In the genomic region with DNA sequence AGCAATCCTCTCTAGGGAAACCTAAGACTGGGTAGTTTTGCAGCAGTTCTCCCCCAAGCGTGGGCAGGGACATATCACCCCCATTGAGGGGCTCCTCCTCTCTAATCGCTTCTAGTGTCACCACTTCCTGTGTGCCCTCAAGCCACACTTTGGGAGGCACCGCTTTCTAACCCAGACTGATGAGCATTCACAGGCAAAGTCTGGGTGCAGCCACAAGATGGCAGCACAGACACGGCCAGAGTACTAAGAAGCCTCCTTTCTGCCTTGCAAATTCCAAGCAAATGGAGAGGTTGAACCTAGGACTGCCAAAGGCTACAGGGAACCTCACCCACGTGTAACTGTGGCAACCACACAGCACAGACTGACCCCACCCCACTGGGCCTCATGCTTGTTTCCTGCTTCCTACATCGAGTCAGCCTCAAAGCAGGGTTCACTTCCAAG, we compare ENCODE assay signal across 7 mouse cellular contexts. TPM values are rescaled to one million over a fixed set of nuclear protein-coding genes. Genes with fewer than 3 reads are reported as not detected.
DNase-seq lines count a peak whose midpoint lies in the region; ATAC-seq lines count a peak whose summit lies in the region.

No protein-coding gene starts in this region.

- no peaks in the 10 kb centered on the region for H3K27me3 ChIP-seq in intestine, embryonic 16.5 days (replicated peaks; ENCODE audit: control insufficient read depth, insufficient read depth, low read length)
- H3K27me3 ChIP-seq in limb, embryonic 10.5 days (ENCODE audit: low read depth, poor library complexity, severe bottlenecking), result peaks cover 41% of the 10 kb centered on the region
- H3K27me3 ChIP-seq in midbrain, embryonic 12.5 days, result peaks cover 44% of the 10 kb centered on the region

- peaks cover 28% of the 10 kb centered on the region for H3K4me1 ChIP-seq in intestine, embryonic 16.5 days (ENCODE audit: control insufficient read depth, insufficient read depth, low read length)
- H3K4me1 ChIP-seq in limb, embryonic 10.5 days, result peaks cover 45% of the 10 kb centered on the region
- peaks cover 12% of the 10 kb centered on the region for H3K4me1 ChIP-seq in midbrain, embryonic 12.5 days

- H3K4me2 ChIP-seq in intestine, embryonic 16.5 days (ENCODE audit: low read depth, low read length), result peak overlapping the region; percentile 76
- 0 out of 2 replicates have a peak overlapping the region, but pooled peaks have one; percentile 11 for H3K4me2 ChIP-seq in midbrain, embryonic 12.5 days (replicated peaks)

- peak; percentile 85 for DNase-seq in adrenal gland, adult 2 months
- peak; percentile 92 for DNase-seq in embryo, embryonic 10.5 days (ENCODE audit: low spot score)
- DNase-seq in gastrocnemius, postnatal 36 days, result peak; percentile 79 to 84
- DNase-seq in limb, embryonic 10.5 days (ENCODE audit: low spot score), result peak; percentile 88
- peak; percentile 71 for DNase-seq in spleen, adult 12 weeks (ENCODE audit: low spot score)

- 2% methylated on average over 6 of the region's 6 CpGs for WGBS in intestine, embryonic 16.5 days
- WGBS in limb, embryonic 10.5 days, result 4% methylated on average over 6 of the region's 6 CpGs
- 3% methylated on average over 6 of the region's 6 CpGs for WGBS in midbrain, embryonic 12.5 days

- peak overlapping the region; percentile 29 for H3K4me3 ChIP-seq in intestine, embryonic 16.5 days (ENCODE audit: low read length)
- no peak overlapping the region for H3K4me3 ChIP-seq in limb, embryonic 10.5 days
- H3K4me3 ChIP-seq in midbrain, embryonic 12.5 days, result no peak overlapping the region

- peak overlapping the region; percentile 68; the same call in 1 of the 2 replicates for H3K9ac ChIP-seq in intestine, embryonic 16.5 days (ENCODE audit: low read depth, low read length)
- no peak overlapping the region for H3K9ac ChIP-seq in midbrain, embryonic 12.5 days (replicated peaks)

- intact Hi-C loops in gastrocnemius, postnatal 36 days (cut with DNase I), result loop anchor here (1.0 to 5.0 kb wide), 2 partner anchors 35 to 79 kb away; a partner anchor contains a TSS

- no peaks in the 10 kb centered on the region for H3K9me3 ChIP-seq in intestine, embryonic 16.5 days (ENCODE audit: control insufficient read depth, low read length)
- H3K9me3 ChIP-seq in limb, embryonic 10.5 days (replicated peaks), result no peaks in the 10 kb centered on the region
- no peaks in the 10 kb centered on the region for H3K9me3 ChIP-seq in midbrain, embryonic 12.5 days

- H3K36me3 ChIP-seq in intestine, embryonic 16.5 days (ENCODE audit: control insufficient read depth, insufficient read depth, low read length), result no peaks in the 10 kb centered on the region
- peaks cover 6% of the 10 kb centered on the region for H3K36me3 ChIP-seq in limb, embryonic 10.5 days
- H3K36me3 ChIP-seq in midbrain, embryonic 12.5 days, result no peaks in the 10 kb centered on the region

- H3K27ac ChIP-seq in intestine, embryonic 16.5 days (ENCODE audit: low read length), result peak overlapping the region; percentile 84
- H3K27ac ChIP-seq in limb, embryonic 10.5 days, result no peak overlapping the region
- 0 out of 2 replicates have a peak overlapping the region, but pooled peaks have one; percentile 2 for H3K27ac ChIP-seq in midbrain, embryonic 12.5 days (replicated peaks)

- ATAC-seq in intestine, embryonic 16.5 days, result peak; percentile 75
- peak; percentile 80 for ATAC-seq in midbrain, embryonic 12.5 days (ENCODE audit: low FRiP score, low read depth)

RNA-seq across cellular contexts. Expression of a gene that starts 3.3 kb away (rescaled TPM):
- total RNA-seq in adrenal gland, adult 2 months (2021), result 10 to 100 TPM; 21.9 to 24.2 TPM
- polyA plus RNA-seq in adrenal gland, adult 2 months (2012; rRNA removed), result 51.3 and 60.0 TPM in 2 replicates
- 1 to 10 TPM in 1 of 2 experiments, under 1 TPM in 1; 0.54 to 1.2 TPM for total RNA-seq in gastrocnemius, postnatal 36 days (2021)
- 23.0 and 23.4 TPM in 2 replicates for polyA plus RNA-seq in intestine, embryonic 16.5 days (2015; fragmentation: Nextera tagmentation; extraction: Ambion mirVana)
- polyA plus RNA-seq in limb, embryonic 10.5 days (2016; fragmentation: Nextera tagmentation; extraction: Ambion mirVana), result 3.2 TPM in 2 replicates
- 1.4 and 1.6 TPM in 2 replicates for polyA plus RNA-seq in midbrain, embryonic 12.5 days (2016; fragmentation: Nextera tagmentation; extraction: Ambion mirVana)

RNA-seq across cellular contexts. Expression of a gene that starts 12.8 kb away (rescaled TPM):
- 1 to 10 TPM; 1.9 to 3.6 TPM for total RNA-seq in adrenal gland, adult 2 months (2021)
- polyA plus RNA-seq in adrenal gland, adult 2 months (2012; rRNA removed), result 12.0 and 19.0 TPM in 2 replicates
- 1 to 10 TPM; 5.9 to 6.7 TPM for total RNA-seq in gastrocnemius, postnatal 36 days (2021)
- polyA plus RNA-seq in intestine, embryonic 16.5 days (2015; fragmentation: Nextera tagmentation; extraction: Ambion mirVana), result 11.0 and 14.4 TPM in 2 replicates
- polyA plus RNA-seq in limb, embryonic 10.5 days (2016; fragmentation: Nextera tagmentation; extraction: Ambion mirVana), result 7.9 and 10.3 TPM in 2 replicates
- polyA plus RNA-seq in midbrain, embryonic 12.5 days (2016; fragmentation: Nextera tagmentation; extraction: Ambion mirVana), result 91.2 and 92.1 TPM in 2 replicates

RNA-seq across cellular contexts. Expression of a gene that starts 17.9 kb away (rescaled TPM):
- total RNA-seq in adrenal gland, adult 2 months (2021), result 10 to 100 TPM; 36.3 to 57.4 TPM
- polyA plus RNA-seq in adrenal gland, adult 2 months (2012; rRNA removed), result 37.5 and 38.2 TPM in 2 replicates
- total RNA-seq in gastrocnemius, postnatal 36 days (2021), result 10 to 100 TPM; 18.2 to 19.5 TPM
- 99.9 and 102 TPM in 2 replicates for polyA plus RNA-seq in intestine, embryonic 16.5 days (2015; fragmentation: Nextera tagmentation; extraction: Ambion mirVana)
- 129 and 137 TPM in 2 replicates for polyA plus RNA-seq in limb, embryonic 10.5 days (2016; fragmentation: Nextera tagmentation; extraction: Ambion mirVana)
- 118 and 123 TPM in 2 replicates for polyA plus RNA-seq in midbrain, embryonic 12.5 days (2016; fragmentation: Nextera tagmentation; extraction: Ambion mirVana)

RNA-seq across cellular contexts. Expression of a gene that starts 21.1 kb away (rescaled TPM):
- not detected for total RNA-seq in adrenal gland, adult 2 months (2021)
- polyA plus RNA-seq in adrenal gland, adult 2 months (2012; rRNA removed), result not detected in 2 replicates
- not detected for total RNA-seq in gastrocnemius, postnatal 36 days (2021)
- polyA plus RNA-seq in intestine, embryonic 16.5 days (2015; fragmentation: Nextera tagmentation; extraction: Ambion mirVana), result not detected in 2 replicates
- polyA plus RNA-seq in limb, embryonic 10.5 days (2016; fragmentation: Nextera tagmentation; extraction: Ambion mirVana), result 0.14 TPM in 1 of 2 replicates, not detected in the other
- polyA plus RNA-seq in midbrain, embryonic 12.5 days (2016; fragmentation: Nextera tagmentation; extraction: Ambion mirVana), result not detected in 2 replicates

RNA-seq across cellular contexts. Expression of a gene that starts 25.2 kb away (rescaled TPM):
- not detected for total RNA-seq in adrenal gland, adult 2 months (2021)
- 0.15 and 0.16 TPM in 2 replicates for polyA plus RNA-seq in adrenal gland, adult 2 months (2012; rRNA removed)
- not detected for total RNA-seq in gastrocnemius, postnatal 36 days (2021)
- polyA plus RNA-seq in intestine, embryonic 16.5 days (2015; fragmentation: Nextera tagmentation; extraction: Ambion mirVana), result 0.12 and 0.62 TPM in 2 replicates
- 1.0 TPM in 1 of 2 replicates, not detected in the other for polyA plus RNA-seq in limb, embryonic 10.5 days (2016; fragmentation: Nextera tagmentation; extraction: Ambion mirVana)
- 0.21 and 1.6 TPM in 2 replicates for polyA plus RNA-seq in midbrain, embryonic 12.5 days (2016; fragmentation: Nextera tagmentation; extraction: Ambion mirVana)
